Mouse (Mus musculus) ES-Bruce4 (cell line): ENCODE results near the gene Asb10.

Source experiments
- CTCF ChIP-seq: IDR thresholded peaks from one replicate; pipeline ENCODE4 v1.8.1; 2011; ENCODE audit warnings: low read depth, low read length
- EP300 ChIP-seq: IDR thresholded peaks from 2 replicates; pipeline ENCODE4 v1.6.1; 2011; ENCODE audit warnings: low read depth, low read length; ENCODE audit not compliant: insufficient read depth
- POLR2A ChIP-seq: IDR thresholded peaks from one replicate; pipeline ENCODE4 v1.8.1; 2011; ENCODE audit warnings: low read length; ENCODE audit not compliant: insufficient read depth

DNA sequence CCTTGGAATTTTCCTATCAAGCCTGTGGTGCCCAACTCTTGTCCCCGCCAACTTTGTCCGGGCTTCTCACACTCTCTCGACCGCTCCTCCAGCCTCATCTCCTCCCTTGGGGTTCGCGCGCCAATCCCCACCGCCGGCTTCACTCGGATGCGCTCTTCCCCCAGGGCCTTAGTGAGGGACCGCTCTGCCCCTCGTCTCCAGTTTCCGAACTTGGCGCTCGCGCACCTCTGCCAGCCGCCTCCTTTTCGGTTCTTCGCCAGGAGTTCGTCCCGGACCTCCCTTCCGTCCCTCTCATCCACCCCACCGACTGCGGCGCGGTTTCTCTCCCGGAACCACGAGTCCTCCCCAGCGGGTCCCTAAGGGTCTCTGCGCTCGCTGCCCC lies 36.0 kb upstream of the Asb10 start:
- TF ChIP-seq CTCF = no peak
- TF ChIP-seq POLR2A = no peak
- no peak for TF ChIP-seq EP300
